Mouse (Mus musculus) embryo, embryonic 10.5 days (tissue): ENCODE results near the gene Hist1h3d.

ENCODE experiments used
- DNase-seq: peaks from one replicate; pipeline ENCODE4 v3.0.0-alpha.2; 2015; ENCODE audit warnings: low spot score

Gene Hist1h3d

DNA sequence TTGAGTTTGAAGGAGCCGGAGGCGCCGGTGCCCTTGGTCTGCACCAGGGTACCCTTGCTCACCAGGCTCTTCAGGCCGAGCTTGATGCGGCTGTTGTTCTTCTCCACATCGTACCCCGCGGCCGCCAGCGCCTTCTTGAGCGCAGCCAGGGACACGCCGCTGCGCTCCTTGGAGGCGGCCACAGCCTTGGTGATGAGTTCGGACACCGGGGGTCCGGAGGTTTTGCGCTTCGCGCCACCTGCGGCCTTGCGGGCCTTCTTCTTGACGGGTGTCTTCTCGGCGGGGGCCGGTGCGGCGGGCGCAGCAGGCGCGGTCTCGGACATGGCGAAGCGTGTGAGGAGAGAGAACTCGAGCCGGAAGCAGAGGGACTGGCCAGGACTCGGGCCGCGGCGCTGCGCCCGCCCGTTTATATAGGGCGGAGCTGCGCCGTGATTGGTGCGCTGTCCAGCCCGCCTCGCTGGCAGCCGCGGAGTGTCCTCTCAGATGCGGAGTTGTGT is 46.7 kb downstream of the Hist1h3d start, which contains the start of gene Hist1h1e:
Gene Hist1h1e (minus strand): TSS at position 384 of the 497 bp plus-strand sequence.
- DNase-seq, result peak; percentile 93

DNA sequence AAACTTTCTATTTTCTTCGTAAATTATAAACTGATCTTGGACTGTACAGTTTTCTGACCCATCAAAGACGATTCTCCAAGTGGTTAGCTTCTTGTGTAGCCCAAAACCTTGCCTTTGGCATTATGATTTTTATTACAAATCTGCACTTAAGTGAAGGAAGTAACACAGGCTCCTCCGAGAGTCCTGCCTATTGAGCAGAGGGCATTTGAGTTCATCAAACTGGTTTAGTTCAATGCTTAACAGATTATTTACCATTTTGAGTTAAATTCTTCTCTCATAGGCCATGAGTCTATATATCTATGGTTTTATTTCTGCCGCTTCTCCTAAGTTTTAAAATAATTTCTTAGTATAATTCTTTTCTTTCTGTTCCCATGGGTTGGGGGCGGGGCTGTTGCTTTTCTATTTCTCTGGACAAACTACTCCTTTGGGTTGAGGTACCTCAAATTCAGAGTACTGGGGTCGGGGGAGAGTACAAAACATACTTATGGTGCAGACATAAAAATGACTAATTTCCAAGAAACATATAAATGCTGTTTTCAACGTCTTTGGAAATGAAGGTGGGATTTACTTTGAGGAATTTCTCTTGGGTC is 47.4 kb downstream of the Hist1h3d start:
- DNase-seq, result peak; percentile 59
